Mouse (Mus musculus) embryonic facial prominence, embryonic 10.5 days (tissue): ENCODE measurements around the gene Cdk17. TPM values are rescaled to one million over a fixed set of nuclear protein-coding genes. Genes with fewer than 3 reads are reported as not detected.

Experiments
- microRNA counts: library from miRNA; unstranded; fragments of <30 nt; microRNA quantifications from one replicate; lab custom pipeline; 2017
- microRNA-seq: library from miRNA; unstranded; fragments of <30 nt; microRNA quantifications from one replicate; pipeline ENCODE4, GENCODE M21; 2017
- polyA plus RNA-seq: library from polyadenylated mRNA; unstranded; fragments of >200 nt; fragmentation: Nextera tagmentation; extraction: Ambion mirVana; gene quantifications from 2 replicates; pipeline ENCODE4 v1.2.1, GENCODE M21; 2016

The Cdk17 gene
- polyA plus RNA-seq, 1 experiment from 2014 or later: 18.1 TPM

MicroRNA genes within 50 kb of the gene (microRNA counts, 519-probe panel; counts per million panel counts)
- microRNA mmu-miR-1931 (lab: Ali Mortazavi, UCI): 188 counts per million, percentile 57 among the panel's probes with 10 or more counts

Small RNAs within 50 kb of the gene (microRNA-seq; reads per million reads assigned to microRNA genes)
- gene Mir1931: 1.5 reads per million

Other genes starting within 250 kb of the Cdk17 start
- 0.36 and 0.42 TPM in 2 replicates for gene Cfap54, start 79.3 kb upstream of the Cdk17 start, polyA plus RNA-seq
- 25.3 and 30.6 TPM in 2 replicates for gene Elk3, start 150.3 kb downstream of the Cdk17 start, polyA plus RNA-seq